ENCODE assay signal across 17 mouse cellular contexts in the genomic region with DNA sequence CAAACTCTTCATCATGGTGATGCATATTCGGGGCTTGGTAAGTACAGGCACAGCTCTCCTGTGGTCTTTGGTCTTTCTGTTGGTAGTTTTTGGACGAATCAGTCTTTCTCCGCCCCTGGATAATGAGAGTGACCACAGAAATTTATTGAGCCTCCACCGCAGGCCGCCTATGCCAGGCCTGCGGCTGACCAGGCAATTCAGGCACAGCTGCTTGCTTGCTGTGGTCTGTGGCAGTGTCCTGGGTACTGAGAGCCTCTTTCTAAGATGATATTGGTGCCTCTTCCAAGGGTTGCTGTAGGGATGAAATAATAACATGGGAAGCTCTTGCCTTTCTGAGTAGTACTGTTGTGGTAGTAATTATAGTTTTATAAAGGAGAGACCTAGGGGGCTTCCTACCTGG.
"Had no signal": no experiment of that assay in that cellular context is flagged by ENCODE, and none has a peak within 500 bp of the region (broad histone marks: within the 10 kb centered on the region; RNA-seq: fewer than 3 reads in every experiment).

No protein-coding gene starts in this region.

- H3K27ac ChIP-seq: neural tube, embryonic 12.5 days; neural tube, embryonic 13.5 days; neural tube, embryonic 15.5 days; stomach, embryonic 15.5 days; stomach, postnatal 0 days had no signal

- H3K27me3 ChIP-seq: neural tube, embryonic 12.5 days; neural tube, embryonic 13.5 days; neural tube, embryonic 15.5 days; stomach, embryonic 15.5 days had no signal

- DNase-seq: retina, postnatal 1 day; right cerebral cortex, adult 18-20 months; right cerebral cortex, postnatal 14 days; right cerebral cortex, postnatal 25 days; right cerebral cortex, postnatal 4 days; spleen, adult 18-20 months; thymus, adult 18-20 months; thymus, adult 2 months; thymus, postnatal 14 days; thymus, postnatal 25 days; thymus, postnatal 36 days; thymus, postnatal 4 days had no signal

- H3K4me3 ChIP-seq: neural tube, embryonic 12.5 days; neural tube, embryonic 13.5 days; neural tube, embryonic 15.5 days; stomach, embryonic 15.5 days had no signal

- H3K4me1 ChIP-seq: neural tube, embryonic 12.5 days; neural tube, embryonic 15.5 days had no signal

- H3K9ac ChIP-seq: neural tube, embryonic 12.5 days; neural tube, embryonic 13.5 days; neural tube, embryonic 15.5 days; stomach, embryonic 15.5 days had no signal

- H3K9me3 ChIP-seq: neural tube, embryonic 12.5 days; neural tube, embryonic 13.5 days; neural tube, embryonic 15.5 days; stomach, embryonic 15.5 days had no signal

- H3K4me2 ChIP-seq: neural tube, embryonic 12.5 days; neural tube, embryonic 13.5 days; neural tube, embryonic 15.5 days; stomach, embryonic 15.5 days had no signal
